Mouse (Mus musculus) urinary bladder, postnatal 25 days (tissue): ENCODE measurements around the gene Pcolce2.

Experiments used
- DNase-seq: peaks from one replicate; pipeline ENCODE4 v3.0.0; 2022; ENCODE audit warnings: low spot score

Pcolce2 gene

GRCm38 (mm10) chr9:95708943-95709342 lies 71.5 kb downstream of the Pcolce2 start:
- no peak for DNase-seq

- no peak for DNase-seq
Measured at GRCm38 (mm10) chr9:95712574-95712973, 75.2 kb downstream of the Pcolce2 start.

- no peak for DNase-seq
Measured at GRCm38 (mm10) chr9:95736238-95736637, 98.8 kb downstream of the Pcolce2 start.

GRCm38 (mm10) chr9:95744845-95745613 lies 107.6 kb downstream of the Pcolce2 start:
- DNase-seq = no peak

GRCm38 (mm10) chr9:95747298-95747697 lies 109.9 kb downstream of the Pcolce2 start:
- no peak for DNase-seq
